Mouse (Mus musculus): ENCODE results near the gene Spem2. TPM values are rescaled to one million over a fixed set of nuclear protein-coding genes. Genes with fewer than 3 reads are reported as not detected.
"Not testable (repeated sequence)": the region's sequence is repeated elsewhere in the genome, so short reads cannot be mapped to it uniquely, and the experiment has no call there.

The Spem2 gene
- polyA plus RNA-seq (2016; fragmentation: Nextera tagmentation; extraction: Ambion mirVana) = not detected in 2 replicates

- H3K36me3 ChIP-seq (replicated peaks) = no peaks in the 10 kb centered on the region
- H3K27ac ChIP-seq (replicated peaks) = no peak within 1 kb of the TSS
- DNase-seq (ENCODE audit: low spot score) = no peak
- no peak within 1 kb of the TSS for H3K4me3 ChIP-seq
- H3K4me1 ChIP-seq = no peaks in the 10 kb centered on the region
- 80% methylated on average over 2 of the region's 2 CpGs for WGBS
- no peaks in the 10 kb centered on the region; the same call in 1 of the 2 replicates for H3K27me3 ChIP-seq (replicated peaks; ENCODE audit: low read depth, poor library complexity, severe bottlenecking)
- peaks cover 15% of the 10 kb centered on the region; the same call in 1 of the 2 replicates for H3K9me3 ChIP-seq
Observed at GRCm38 (mm10) chr11:69818365-69818764, at the start of gene Spem2. Gene Spem2 (minus strand): TSS chr11:69818465.

GRCm38 (mm10) chr11:69867335-69867734 is 49.1 kb upstream of the Spem2 start:
- Histone ChIP-seq H3K36me3 (replicated peaks) (no peaks in the 10 kb centered on the region), H3K27me3 (replicated peaks; ENCODE audit: low read depth, poor library complexity, severe bottlenecking) (0 out of 2 replicates have a peak, but pooled peaks cover 2% of the 10 kb centered on the region), H3K4me1 (0 out of 2 replicates have a peak, but pooled peaks cover 3% of the 10 kb centered on the region), H3K4me3 (no peak overlapping the region), H3K9me3 (no peaks in the 10 kb centered on the region), H3K27ac (replicated peaks) (no peak overlapping the region)
- DNase-seq (ENCODE audit: low spot score) = no peak
- 72% methylated on average over 9 of the region's 9 CpGs for WGBS

- no peaks in the 10 kb centered on the region for H3K9me3 ChIP-seq
- H3K4me3 ChIP-seq = no peak overlapping the region
- no peak overlapping the region for H3K27ac ChIP-seq (replicated peaks)
- WGBS = 82% methylated on average over 9 of the region's 9 CpGs
- DNase-seq (ENCODE audit: low spot score) = no peak
- no peaks in the 10 kb centered on the region for H3K27me3 ChIP-seq (replicated peaks; ENCODE audit: low read depth, poor library complexity, severe bottlenecking)
- no peaks in the 10 kb centered on the region for H3K36me3 ChIP-seq (replicated peaks)
- 0 out of 2 replicates have a peak, but pooled peaks cover 3% of the 10 kb centered on the region for H3K4me1 ChIP-seq
Observed at GRCm38 (mm10) chr11:69865561-69865960, 47.3 kb upstream of the Spem2 start.

- Histone ChIP-seq H3K27ac (replicated peaks) (no peak overlapping the region), H3K9me3 (no peaks in the 10 kb centered on the region), H3K27me3 (replicated peaks; ENCODE audit: low read depth, poor library complexity, severe bottlenecking) (peaks cover 6% of the 10 kb centered on the region), H3K4me1 (0 out of 2 replicates have a peak, but pooled peaks cover 3% of the 10 kb centered on the region), H3K4me3 (no peak overlapping the region), H3K36me3 (replicated peaks) (no peaks in the 10 kb centered on the region)
- no peak for DNase-seq (ENCODE audit: low spot score)
- 62% methylated on average over 8 of the region's 8 CpGs for WGBS
Observed at GRCm38 (mm10) chr11:69864138-69864860, 46.0 kb upstream of the Spem2 start.

- H3K4me1 ChIP-seq; H3K9me3 ChIP-seq; H3K27ac ChIP-seq (replicated peaks); H3K36me3 ChIP-seq (replicated peaks); DNase-seq (ENCODE audit: low spot score); H3K4me3 ChIP-seq: not testable (repeated sequence)
- WGBS = 86% methylated on average over 3 of the region's 3 CpGs
- H3K27me3 ChIP-seq (replicated peaks; ENCODE audit: low read depth, poor library complexity, severe bottlenecking) = peaks cover 12% of the 10 kb centered on the region
Observed at GRCm38 (mm10) chr11:69863729-69864128, 45.5 kb upstream of the Spem2 start.

DNA sequence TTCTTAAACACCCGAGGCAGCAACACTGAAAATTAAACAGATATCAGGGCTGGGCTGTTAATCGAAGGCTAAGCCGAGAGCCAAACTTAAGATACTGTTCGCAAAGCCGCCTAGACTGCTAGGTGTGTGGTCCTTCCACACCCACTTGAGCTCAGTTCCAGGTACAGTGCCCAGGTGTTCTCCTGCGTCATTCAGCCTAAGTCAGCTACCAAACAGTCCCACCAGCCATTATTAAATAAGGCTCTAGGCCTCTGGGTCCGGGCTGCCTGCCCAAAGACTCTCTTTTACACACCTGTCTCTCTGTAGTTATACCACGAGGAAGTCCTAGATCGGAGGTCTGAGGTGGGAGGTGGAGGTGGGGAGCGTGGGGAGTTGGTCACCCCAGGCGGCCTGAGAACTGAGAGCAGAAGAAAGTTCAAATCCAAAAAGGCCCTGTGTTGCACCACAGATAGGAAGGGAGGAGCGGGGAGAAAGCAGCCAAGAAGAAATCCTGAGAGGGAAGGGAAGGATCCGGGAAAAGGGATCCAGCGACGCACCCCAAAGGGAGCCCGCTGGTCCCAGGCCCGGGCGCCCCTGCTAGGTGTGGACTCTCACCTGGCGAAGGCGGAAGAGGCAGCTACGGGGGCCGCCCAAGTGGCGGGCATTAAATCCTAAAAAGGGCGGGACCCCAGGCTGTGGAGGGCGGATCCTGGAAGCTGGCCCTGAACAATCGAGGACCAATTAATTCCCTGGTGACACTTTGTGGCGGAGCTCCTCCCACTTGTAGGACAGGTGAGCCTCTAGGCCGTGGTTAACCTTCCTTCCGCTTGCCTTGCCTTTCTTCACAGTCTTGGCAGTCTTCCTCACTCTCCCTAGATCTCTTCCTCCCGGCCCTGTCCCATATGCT is 40.1 kb upstream of the Spem2 start, which contains the start of gene Tnk1:
TSS of gene Tnk1 (minus strand) at position 618 of the 886 bp plus-strand sequence.
- Histone ChIP-seq H3K9me3 (no peaks in the 10 kb centered on the region), H3K27ac (replicated peaks) (peak within 1 kb of the TSS; percentile 20; the same call in 1 of the 2 replicates), H3K4me1 (peaks cover 17% of the 10 kb centered on the region), H3K4me3 (peak within 1 kb of the TSS; percentile 41), H3K27me3 (replicated peaks; ENCODE audit: low read depth, poor library complexity, severe bottlenecking) (peaks cover 41% of the 10 kb centered on the region), H3K36me3 (replicated peaks) (no peaks in the 10 kb centered on the region)
- 18% methylated on average over 30 of the region's 30 CpGs for WGBS
- peak; percentile 34 for DNase-seq (ENCODE audit: low spot score)

- Histone ChIP-seq H3K36me3 (replicated peaks) (peaks cover 29% of the 10 kb centered on the region), H3K27me3 (replicated peaks; ENCODE audit: low read depth, poor library complexity, severe bottlenecking) (peaks cover 41% of the 10 kb centered on the region), H3K27ac (replicated peaks) (0 out of 2 replicates have a peak overlapping the region, but pooled peaks have one; percentile 11), H3K4me1 (peaks cover 27% of the 10 kb centered on the region), H3K9me3 (no peaks in the 10 kb centered on the region), H3K4me3 (peak overlapping the region; percentile 13)
- WGBS = 23% methylated on average over 16 of the region's 16 CpGs
- DNase-seq (ENCODE audit: low spot score) = peak; percentile 77
Observed at GRCm38 (mm10) chr11:69855347-69855746, 37.1 kb upstream of the Spem2 start.

- WGBS = 86% methylated on average over 10 of the region's 10 CpGs
- Histone ChIP-seq H3K27ac (replicated peaks) (peak overlapping the region; percentile 52; the same call in 1 of the 2 replicates), H3K4me3 (no peak overlapping the region), H3K4me1 (peaks cover 27% of the 10 kb centered on the region), H3K36me3 (replicated peaks) (peaks cover 35% of the 10 kb centered on the region), H3K9me3 (no peaks in the 10 kb centered on the region), H3K27me3 (replicated peaks; ENCODE audit: low read depth, poor library complexity, severe bottlenecking) (peaks cover 39% of the 10 kb centered on the region)
- DNase-seq (ENCODE audit: low spot score) = no peak
Observed at GRCm38 (mm10) chr11:69854680-69855079, 36.4 kb upstream of the Spem2 start.

DNA sequence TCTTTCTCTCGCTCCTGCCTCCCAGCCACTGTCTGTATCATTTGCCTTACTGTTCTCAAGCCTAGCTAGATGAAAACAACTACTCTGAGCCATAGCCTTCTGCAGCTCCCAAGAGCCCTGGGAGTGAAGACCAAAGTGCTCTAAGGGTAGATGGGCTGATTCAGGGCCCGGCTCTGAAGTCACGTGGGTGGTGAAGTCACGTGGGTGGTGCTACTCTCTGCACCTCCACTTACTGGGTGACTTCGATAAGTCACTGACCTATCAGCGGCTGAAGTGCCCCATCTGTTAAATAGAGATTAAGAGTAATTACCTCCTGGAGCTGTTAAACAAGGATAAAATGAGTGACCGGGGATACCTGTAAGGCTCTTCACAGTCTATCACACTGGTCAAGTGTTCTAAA is 35.7 kb upstream of the Spem2 start:
- 0 out of 2 replicates have a peak overlapping the region, but pooled peaks have one; percentile 14 for H3K4me3 ChIP-seq
- WGBS = 77% methylated on average over 7 of the region's 7 CpGs
- DNase-seq (ENCODE audit: low spot score) = no peak
- H3K4me1 ChIP-seq = peaks cover 27% of the 10 kb centered on the region
- H3K36me3 ChIP-seq (replicated peaks) = peaks cover 42% of the 10 kb centered on the region
- H3K9me3 ChIP-seq = no peaks in the 10 kb centered on the region
- 0 out of 2 replicates have a peak overlapping the region, but pooled peaks have one; percentile 41 for H3K27ac ChIP-seq (replicated peaks)
- peaks cover 32% of the 10 kb centered on the region for H3K27me3 ChIP-seq (replicated peaks; ENCODE audit: low read depth, poor library complexity, severe bottlenecking)

GRCm38 (mm10) chr11:69850754-69851153 is 32.5 kb upstream of the Spem2 start:
- Histone ChIP-seq H3K27me3 (replicated peaks; ENCODE audit: low read depth, poor library complexity, severe bottlenecking) (0 out of 2 replicates have a peak, but pooled peaks cover under 1% of the 10 kb centered on the region), H3K36me3 (replicated peaks) (peaks cover 57% of the 10 kb centered on the region), H3K4me1 (peaks cover 47% of the 10 kb centered on the region), H3K9me3 (no peaks in the 10 kb centered on the region), H3K27ac (replicated peaks) (no peak overlapping the region), H3K4me3 (no peak overlapping the region)
- WGBS = 79% methylated on average over 8 of the region's 8 CpGs
- no peak for DNase-seq (ENCODE audit: low spot score)

GRCm38 (mm10) chr11:69849884-69850283 is 31.6 kb upstream of the Spem2 start:
- H3K9me3 ChIP-seq = no peaks in the 10 kb centered on the region
- H3K36me3 ChIP-seq (replicated peaks) = peaks cover 57% of the 10 kb centered on the region
- H3K4me1 ChIP-seq = peaks cover 46% of the 10 kb centered on the region
- DNase-seq (ENCODE audit: low spot score) = no peak
- H3K27ac ChIP-seq (replicated peaks) = no peak overlapping the region
- H3K4me3 ChIP-seq = no peak overlapping the region
- H3K27me3 ChIP-seq (replicated peaks; ENCODE audit: low read depth, poor library complexity, severe bottlenecking) = no peaks in the 10 kb centered on the region
- 93% methylated on average over 15 of the region's 15 CpGs for WGBS

DNA sequence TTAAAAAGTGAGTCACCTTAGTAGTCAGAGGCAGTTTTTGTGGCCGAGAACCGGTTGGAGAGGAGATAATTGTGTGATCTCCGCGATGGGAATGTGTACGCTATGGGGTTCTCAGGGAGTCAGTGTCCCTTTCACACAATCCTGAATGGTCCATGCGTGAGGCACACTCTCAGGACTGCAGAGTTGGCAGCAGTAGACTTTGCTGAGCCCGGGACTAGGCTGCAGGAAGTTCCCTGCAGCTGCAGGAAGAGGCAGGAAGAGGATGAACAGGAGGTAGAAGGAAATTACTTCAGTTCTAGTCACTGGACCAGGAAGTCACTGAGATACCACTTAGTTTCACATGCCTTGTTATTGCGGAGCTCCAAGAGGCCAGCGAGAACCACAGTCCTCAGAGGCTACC is 30.9 kb upstream of the Spem2 start:
- H3K36me3 ChIP-seq (replicated peaks) = peaks cover 57% of the 10 kb centered on the region
- no peaks in the 10 kb centered on the region for H3K27me3 ChIP-seq (replicated peaks; ENCODE audit: low read depth, poor library complexity, severe bottlenecking)
- no peak for DNase-seq (ENCODE audit: low spot score)
- no peaks in the 10 kb centered on the region for H3K9me3 ChIP-seq
- 93% methylated on average over 9 of the region's 9 CpGs for WGBS
- peak overlapping the region; percentile 21; the same call in 1 of the 2 replicates for H3K4me3 ChIP-seq
- H3K4me1 ChIP-seq = peaks cover 46% of the 10 kb centered on the region
- H3K27ac ChIP-seq (replicated peaks) = no peak overlapping the region
